Mouse (Mus musculus) ES-Bruce4 (cell line): Measurements from ENCODE around the gene Omd. TPM values are rescaled to one million over a fixed set of nuclear protein-coding genes. Genes with fewer than 3 reads are reported as not detected.

ENCODE experiments used
- H3K27ac ChIP-seq: 2 replicates; pipeline ENCODE4 v1.5.1; 2012; ENCODE audit warnings: low read length, inconsistent platforms; ENCODE audit not compliant: insufficient read depth
- H3K27me3 ChIP-seq: 2 replicates; pipeline ENCODE4 v1.6.1; 2012; ENCODE audit warnings: mild to moderate bottlenecking, low read length, inconsistent platforms; ENCODE audit not compliant: control insufficient read depth, poor library complexity, insufficient read depth, severe bottlenecking
- H3K36me3 ChIP-seq: 2 replicates; pipeline ENCODE4 v1.6.1; 2012; ENCODE audit warnings: inconsistent platforms, mild to moderate bottlenecking, low read length, moderate library complexity; ENCODE audit not compliant: control insufficient read depth, poor library complexity, insufficient read depth, severe bottlenecking
- H3K4me1 ChIP-seq: one replicate; pipeline ENCODE4 v1.8.1; 2011; ENCODE audit warnings: low read length; ENCODE audit not compliant: control insufficient read depth, insufficient read depth
- H3K4me3 ChIP-seq: 2 replicates; pipeline ENCODE4 v1.5.1; 2011; ENCODE audit warnings: low read depth, mild to moderate bottlenecking, low read length
- H3K9ac ChIP-seq: 2 replicates; pipeline ENCODE4 v1.6.1; 2012; ENCODE audit warnings: low read depth, mild to moderate bottlenecking, inconsistent platforms; ENCODE audit not compliant: poor library complexity, severe bottlenecking
- H3K9me3 ChIP-seq: replicated peaks from 2 replicates; pipeline ENCODE4 v1.6.1; 2012; ENCODE audit warnings: mild to moderate bottlenecking, low read length, inconsistent platforms; ENCODE audit not compliant: control insufficient read depth, poor library complexity, insufficient read depth, severe bottlenecking
- CTCF ChIP-seq: IDR thresholded peaks from one replicate; pipeline ENCODE4 v1.8.1; 2011; ENCODE audit warnings: low read depth, low read length
- EP300 ChIP-seq: IDR thresholded peaks from 2 replicates; pipeline ENCODE4 v1.6.1; 2011; ENCODE audit warnings: low read depth, low read length; ENCODE audit not compliant: insufficient read depth
- POLR2A ChIP-seq: IDR thresholded peaks from one replicate; pipeline ENCODE4 v1.8.1; 2011; ENCODE audit warnings: low read length; ENCODE audit not compliant: insufficient read depth
- polyA plus RNA-seq: library from polyadenylated mRNA; stranded (reverse); fragments of >200 nt; gene quantifications from 2 replicates; pipeline ENCODE4 v1.2.4, GENCODE M21; 2011; ENCODE audit warnings: low read depth; ENCODE audit not compliant: missing spikeins, insufficient read depth, insufficient read length

The Omd gene
- not detected in 2 replicates for polyA plus RNA-seq

- TF ChIP-seq CTCF (no peak), POLR2A (no peak), EP300 (no peak)
- Histone ChIP-seq H3K4me1 (no peaks in the 10 kb centered on the region), H3K9me3 (no peaks in the 10 kb centered on the region), H3K4me3 (no peak within 1 kb of the TSS), H3K27me3 (no peaks in the 10 kb centered on the region), H3K9ac (no peak within 1 kb of the TSS), H3K27ac (no peak within 1 kb of the TSS), H3K36me3 (no peaks in the 10 kb centered on the region)
Measured at GRCm38 (mm10) chr13:49581541-49582530, at the start of gene Omd. Gene Omd (plus strand): TSS chr13:49582462.

GRCm38 (mm10) chr13:49536946-49537345, 45.3 kb upstream of the Omd start:
- H3K27ac ChIP-seq: no peak overlapping the region
- H3K9me3 ChIP-seq: no peaks in the 10 kb centered on the region
- TF ChIP-seq EP300 (no peak), POLR2A (no peak), CTCF (no peak)
- H3K27me3 ChIP-seq: no peaks in the 10 kb centered on the region
- H3K9ac ChIP-seq: no peak overlapping the region
- no peak overlapping the region for H3K4me3 ChIP-seq
- no peaks in the 10 kb centered on the region for H3K4me1 ChIP-seq
- no peaks in the 10 kb centered on the region for H3K36me3 ChIP-seq

GRCm38 (mm10) chr13:49538693-49539092, 43.6 kb upstream of the Omd start:
- no peak for TF ChIP-seq POLR2A
- TF ChIP-seq CTCF: no peak

GRCm38 (mm10) chr13:49544279-49544678, 38.0 kb upstream of the Omd start, which contains the start of gene Aspn:
Gene Aspn (plus strand): TSS chr13:49544443.
- TF ChIP-seq EP300 (no peak), CTCF (no peak), POLR2A (no peak)
- H3K36me3 ChIP-seq: no peaks in the 10 kb centered on the region
- no peak within 1 kb of the TSS for H3K27ac ChIP-seq

More at GRCm38 (mm10) chr13:49538693-49539092, 43.6 kb upstream of the Omd start:
- Histone ChIP-seq H3K4me3 (no peak overlapping the region), H3K27ac (no peak overlapping the region), H3K4me1 (no peaks in the 10 kb centered on the region), H3K27me3 (no peaks in the 10 kb centered on the region), H3K9me3 (no peaks in the 10 kb centered on the region), H3K36me3 (no peaks in the 10 kb centered on the region), H3K9ac (no peak overlapping the region)

GRCm38 (mm10) chr13:49545646-49546045, 36.6 kb upstream of the Omd start:
- no peak overlapping the region for H3K4me3 ChIP-seq
- no peak for TF ChIP-seq CTCF
- TF ChIP-seq EP300: no peak
- TF ChIP-seq POLR2A: no peak
- no peaks in the 10 kb centered on the region for H3K36me3 ChIP-seq
- H3K27ac ChIP-seq: no peak overlapping the region
- H3K9me3 ChIP-seq: no peaks in the 10 kb centered on the region
- H3K27me3 ChIP-seq: no peaks in the 10 kb centered on the region
- H3K9ac ChIP-seq: no peak overlapping the region
- H3K4me1 ChIP-seq: no peaks in the 10 kb centered on the region

More at GRCm38 (mm10) chr13:49544279-49544678, 38.0 kb upstream of the Omd start, which contains the start of gene Aspn:
- no peaks in the 10 kb centered on the region for H3K9me3 ChIP-seq
- no peak within 1 kb of the TSS for H3K9ac ChIP-seq
- no peaks in the 10 kb centered on the region for H3K4me1 ChIP-seq
- H3K4me3 ChIP-seq: no peak within 1 kb of the TSS
- no peaks in the 10 kb centered on the region for H3K27me3 ChIP-seq

GRCm38 (mm10) chr13:49546517-49546916, 35.7 kb upstream of the Omd start:
- Histone ChIP-seq H3K9me3 (no peaks in the 10 kb centered on the region), H3K36me3 (no peaks in the 10 kb centered on the region), H3K4me3 (no peak overlapping the region), H3K27ac (no peak overlapping the region), H3K27me3 (no peaks in the 10 kb centered on the region), H3K9ac (no peak overlapping the region), H3K4me1 (no peaks in the 10 kb centered on the region)
- TF ChIP-seq CTCF: no peak
- TF ChIP-seq POLR2A: no peak
- TF ChIP-seq EP300: no peak
